Mouse (Mus musculus) limb, embryonic 10.5 days (tissue): ENCODE data around the gene Amz1. TPM values are rescaled to one million over a fixed set of nuclear protein-coding genes. Genes with fewer than 3 reads are reported as not detected.

Experiments used
- DNase-seq: peaks from one replicate; pipeline ENCODE4 v3.0.0-alpha.2; 2017; ENCODE audit warnings: low spot score
- H3K27ac ChIP-seq: fragments of 300-500 bp; sonication (generic); 2 replicates; pipeline ENCODE4 v1.5.1; 2016; ENCODE audit warnings: mild to moderate bottlenecking
- H3K27me3 ChIP-seq: fragments of 300-500 bp; sonication (generic); 2 replicates; pipeline ENCODE4 v1.6.1; 2016; ENCODE audit warnings: low read depth, mild to moderate bottlenecking; ENCODE audit not compliant: poor library complexity, severe bottlenecking
- H3K36me3 ChIP-seq: fragments of 300-500 bp; sonication (generic); 2 replicates; pipeline ENCODE4 v1.6.1; 2016; ENCODE audit warnings: mild to moderate bottlenecking, moderate library complexity
- H3K4me1 ChIP-seq: fragments of 300-500 bp; sonication (generic); 2 replicates; pipeline ENCODE4 v1.6.1; 2016
- H3K4me3 ChIP-seq: fragments of 300-500 bp; sonication (generic); 2 replicates; pipeline ENCODE4 v1.5.1; 2016; ENCODE audit warnings: mild to moderate bottlenecking, moderate library complexity
- H3K9me3 ChIP-seq: fragments of 300-500 bp; sonication (generic); replicated peaks from 2 replicates; pipeline ENCODE4 v1.6.1; 2016; ENCODE audit warnings: mild to moderate bottlenecking
- WGBS: fragments of 180-500 bp; shearing (Covaris S2); methylation state at CpG from one replicate; pipeline ENCODE4 v1.1.7; 2016; 5-methylcytosine and 5-hydroxymethylcytosine counted together
- polyA plus RNA-seq: library from polyadenylated mRNA; unstranded; fragments of >200 nt; fragmentation: Nextera tagmentation; extraction: Ambion mirVana; gene quantifications from 2 replicates; pipeline ENCODE4 v1.2.1, GENCODE M21; 2016

Gene Amz1
- polyA plus RNA-seq, 1 experiment from 2014 or later, result 0.88 TPM

DNA sequence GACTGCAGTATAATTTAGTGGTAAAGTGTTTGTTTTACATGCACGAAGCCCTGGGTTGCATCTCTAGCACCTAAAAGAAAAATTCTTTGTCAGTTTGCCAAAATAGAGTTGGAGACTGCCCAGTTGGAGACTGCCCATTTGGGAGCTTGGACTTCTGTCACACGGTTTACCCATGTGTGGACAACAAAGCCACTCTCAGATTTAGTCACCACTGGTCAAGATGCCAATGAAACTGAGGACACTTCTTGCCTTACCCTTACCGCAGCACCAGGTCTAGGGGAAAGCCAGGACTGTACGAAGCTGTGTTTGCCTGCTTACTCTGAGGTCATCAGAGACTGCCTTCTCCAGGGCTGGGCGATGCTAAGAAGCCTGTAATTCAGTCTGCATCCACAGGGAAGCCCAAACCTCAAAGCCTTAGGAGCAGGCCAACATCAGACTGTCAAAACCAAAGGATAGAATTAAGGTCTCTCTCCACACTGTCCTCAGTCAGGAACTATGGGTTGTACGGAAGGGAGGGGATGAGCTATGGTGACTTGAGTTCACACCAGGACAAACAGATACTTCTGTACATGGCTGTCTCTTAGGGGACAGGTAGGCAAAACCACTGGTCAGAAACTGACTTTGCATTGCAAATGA, 76.5 kb downstream of the Amz1 start:
- no peak overlapping the region for H3K27ac ChIP-seq
- WGBS, result 89% methylated on average over 6 of the region's 6 CpGs

DNA sequence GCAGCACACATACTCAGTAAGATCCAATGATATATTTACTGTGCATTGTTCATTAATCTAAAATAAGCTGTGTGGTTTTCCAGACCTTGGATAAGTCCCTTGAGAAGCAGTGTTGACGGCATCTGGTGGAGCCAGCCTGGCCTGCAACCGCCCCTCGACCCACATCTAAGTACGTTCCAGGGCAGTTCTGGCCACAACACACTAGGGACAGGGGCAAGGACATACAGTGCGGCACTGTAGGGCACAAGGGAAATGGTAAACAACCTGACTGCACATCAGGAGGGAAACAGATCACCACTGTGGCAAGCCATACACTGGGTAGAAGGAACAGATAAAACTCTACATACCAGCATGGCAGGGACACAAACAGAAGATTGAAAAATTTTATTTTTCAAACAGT, 77.9 kb downstream of the Amz1 start:
- WGBS, result 92% methylated on average over 5 of the region's 5 CpGs
- Histone ChIP-seq H3K4me1 (peaks cover 16% of the 10 kb centered on the region), H3K27me3 (no peaks in the 10 kb centered on the region), H3K36me3 (no peaks in the 10 kb centered on the region), H3K9me3 (no peaks in the 10 kb centered on the region), H3K4me3 (no peak overlapping the region), H3K27ac (no peak overlapping the region)
- no peak for DNase-seq

More for the DNA sequence above, 76.5 kb downstream of the Amz1 start:
- DNase-seq, result no peak
- H3K4me3 ChIP-seq, result no peak overlapping the region
- H3K4me1 ChIP-seq, result peaks cover 16% of the 10 kb centered on the region
- H3K9me3 ChIP-seq, result no peaks in the 10 kb centered on the region
- no peaks in the 10 kb centered on the region for H3K36me3 ChIP-seq
- no peaks in the 10 kb centered on the region for H3K27me3 ChIP-seq

DNA sequence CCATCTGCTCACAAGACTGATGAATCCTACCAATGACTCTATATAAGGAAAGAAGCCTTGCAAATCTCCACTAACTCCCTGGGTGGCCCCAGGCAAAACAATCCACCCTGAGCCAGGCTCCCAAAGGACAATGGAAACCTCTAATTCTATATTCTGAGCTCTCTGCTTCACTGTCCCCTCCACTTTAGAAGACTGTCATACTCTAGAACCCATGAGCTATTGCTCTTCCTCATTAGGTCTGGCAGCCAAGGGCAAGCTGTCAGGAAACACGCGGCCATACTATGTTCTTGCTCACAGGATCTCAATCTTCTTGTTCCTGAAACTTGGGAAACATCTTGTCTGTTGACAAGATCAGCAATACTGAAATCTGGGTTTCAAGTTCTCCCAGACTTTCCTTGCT, 82.3 kb downstream of the Amz1 start:
- Histone ChIP-seq H3K4me3 (no peak overlapping the region), H3K36me3 (no peaks in the 10 kb centered on the region), H3K27ac (no peak overlapping the region), H3K27me3 (no peaks in the 10 kb centered on the region), H3K9me3 (no peaks in the 10 kb centered on the region), H3K4me1 (peaks cover 4% of the 10 kb centered on the region; the same call in 1 of the 2 replicates)
- no peak for DNase-seq
- WGBS, result 94% methylated on average over 2 of the region's 2 CpGs

DNA sequence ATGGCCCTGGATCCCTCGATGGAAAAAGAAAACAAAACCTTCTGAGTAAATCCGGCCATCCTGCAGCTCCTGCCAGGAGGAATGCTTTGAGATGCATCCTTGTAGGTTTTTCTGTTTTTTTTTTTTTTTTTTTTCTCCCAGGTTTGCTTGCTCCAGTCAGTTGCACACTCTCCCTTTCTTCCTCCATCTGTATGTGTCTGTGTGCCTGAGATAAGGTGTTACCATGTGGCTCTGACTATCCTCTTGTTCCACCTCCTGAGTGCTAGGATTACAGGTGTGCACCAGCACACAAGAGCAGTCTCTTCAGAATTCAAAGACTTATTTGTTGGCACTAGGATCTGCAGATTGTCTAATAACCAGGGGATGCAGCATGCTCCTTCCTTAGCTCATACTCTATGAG, 83.0 kb downstream of the Amz1 start:
- WGBS, result 68% methylated on average over 2 of the region's 2 CpGs
- Histone ChIP-seq H3K9me3 (no peaks in the 10 kb centered on the region), H3K36me3 (no peaks in the 10 kb centered on the region), H3K4me3 (no peak overlapping the region), H3K27ac (no peak overlapping the region), H3K4me1 (peaks cover 8% of the 10 kb centered on the region), H3K27me3 (no peaks in the 10 kb centered on the region)
- DNase-seq, result no peak

Other genes with a start within 250 kb of the Amz1 start
- gene Chst12, start 218.6 kb upstream of the Amz1 start, polyA plus RNA-seq, result 20.7 and 20.9 TPM in 2 replicates
- gene Grifin, start 159.1 kb upstream of the Amz1 start, polyA plus RNA-seq, result not detected in 2 replicates
- gene Lfng, start 116.8 kb upstream of the Amz1 start, polyA plus RNA-seq, result 4.3 and 5.8 TPM in 2 replicates
- gene Ttyh3, start 75.1 kb upstream of the Amz1 start, polyA plus RNA-seq, result 36.6 and 47.0 TPM in 2 replicates
- 24.2 and 24.9 TPM in 2 replicates for gene Iqce, start 21.7 kb upstream of the Amz1 start, polyA plus RNA-seq
- 21.8 and 22.2 TPM in 2 replicates for gene Brat1, start 19.1 kb upstream of the Amz1 start, polyA plus RNA-seq
- gene Gna12, start 106.3 kb downstream of the Amz1 start, polyA plus RNA-seq, result 13.4 and 18.8 TPM in 2 replicates